Mouse (Mus musculus) brown adipose tissue, adult 24 weeks (tissue): ENCODE data around the gene Ccdc146. TPM values are rescaled to one million over a fixed set of nuclear protein-coding genes. Genes with fewer than 3 reads are reported as not detected.
A peak's percentile ranks its signal among the peaks of the same experiment; 100 is the strongest.

ENCODE experiments used
- H3K27ac ChIP-seq: fragments of 200-500 bp; replicated peaks from 2 replicates; pipeline ENCODE4 v1.5.1; 2012; ENCODE audit warnings: low read depth, mild to moderate bottlenecking, low read length
- H3K4me1 ChIP-seq: fragments of 200-500 bp; 2 replicates; pipeline ENCODE4 v1.6.1; 2012; ENCODE audit warnings: low read length, mixed read lengths; ENCODE audit not compliant: control insufficient read depth, insufficient read depth, insufficient read length
- H3K4me3 ChIP-seq: fragments of 200-500 bp; 2 replicates; pipeline ENCODE4 v1.5.1; 2012; ENCODE audit warnings: low read depth, mild to moderate bottlenecking, low read length, moderate library complexity; ENCODE audit not compliant: insufficient read depth
- polyA plus RNA-seq: library from polyadenylated mRNA; stranded (reverse); fragments of >200 nt; gene quantifications from 2 replicates; pipeline ENCODE4 v1.2.4, GENCODE M21; 2012; ENCODE audit not compliant: missing spikeins, insufficient read depth, insufficient read length

Ccdc146 gene
- polyA plus RNA-seq, 1 experiment: not detected

- Histone ChIP-seq H3K4me3 (no peak overlapping the region), H3K27ac (peak overlapping the region; percentile 49; the same call in 1 of the 2 replicates), H3K4me1 (no peaks in the 10 kb centered on the region)
Measured at GRCm38 (mm10) chr5:21411261-21411666, 13.2 kb downstream of the Ccdc146 start.

- no peak overlapping the region for H3K4me3 ChIP-seq
- H3K27ac ChIP-seq: no peak overlapping the region
- H3K4me1 ChIP-seq: no peaks in the 10 kb centered on the region
Measured at GRCm38 (mm10) chr5:21395205-21395840, 29.2 kb downstream of the Ccdc146 start.

GRCm38 (mm10) chr5:21394562-21394961, 29.9 kb downstream of the Ccdc146 start:
- H3K4me1 ChIP-seq: no peaks in the 10 kb centered on the region
- no peak overlapping the region for H3K27ac ChIP-seq
- no peak overlapping the region for H3K4me3 ChIP-seq

GRCm38 (mm10) chr5:21391616-21392384, 32.7 kb downstream of the Ccdc146 start:
- no peaks in the 10 kb centered on the region for H3K4me1 ChIP-seq
- H3K4me3 ChIP-seq: no peak overlapping the region
- H3K27ac ChIP-seq: no peak overlapping the region

GRCm38 (mm10) chr5:21388855-21389254, 35.6 kb downstream of the Ccdc146 start:
- H3K27ac ChIP-seq: no peak overlapping the region

GRCm38 (mm10) chr5:21387340-21387739, 37.1 kb downstream of the Ccdc146 start:
- H3K27ac ChIP-seq: no peak overlapping the region
- no peak overlapping the region for H3K4me3 ChIP-seq
- peaks cover 5% of the 10 kb centered on the region; the same call in 1 of the 2 replicates for H3K4me1 ChIP-seq

More at GRCm38 (mm10) chr5:21388855-21389254, 35.6 kb downstream of the Ccdc146 start:
- Histone ChIP-seq H3K4me3 (no peak overlapping the region), H3K4me1 (peaks cover 2% of the 10 kb centered on the region; the same call in 1 of the 2 replicates)

- Histone ChIP-seq H3K4me3 (no peak overlapping the region), H3K4me1 (peaks cover 5% of the 10 kb centered on the region; the same call in 1 of the 2 replicates)
Measured at GRCm38 (mm10) chr5:21386432-21386831, 38.0 kb downstream of the Ccdc146 start.

GRCm38 (mm10) chr5:21384976-21385375, 39.5 kb downstream of the Ccdc146 start:
- Histone ChIP-seq H3K4me1 (peaks cover 5% of the 10 kb centered on the region; the same call in 1 of the 2 replicates), H3K4me3 (no peak overlapping the region), H3K27ac (no peak overlapping the region)

More at GRCm38 (mm10) chr5:21386432-21386831, 38.0 kb downstream of the Ccdc146 start:
- no peak overlapping the region; the same call in 1 of the 2 replicates for H3K27ac ChIP-seq

- H3K27ac ChIP-seq: no peak overlapping the region
- H3K4me1 ChIP-seq: peaks cover 5% of the 10 kb centered on the region; the same call in 1 of the 2 replicates
- H3K4me3 ChIP-seq: no peak overlapping the region
Measured at GRCm38 (mm10) chr5:21384252-21384960, 40.1 kb downstream of the Ccdc146 start.

GRCm38 (mm10) chr5:21383392-21384251, 40.9 kb downstream of the Ccdc146 start:
- no peak overlapping the region for H3K27ac ChIP-seq
- H3K4me3 ChIP-seq: no peak overlapping the region
- peaks cover 8% of the 10 kb centered on the region for H3K4me1 ChIP-seq

- H3K27ac ChIP-seq: no peak overlapping the region
- no peak overlapping the region for H3K4me3 ChIP-seq
- peaks cover 8% of the 10 kb centered on the region for H3K4me1 ChIP-seq
Measured at GRCm38 (mm10) chr5:21382678-21383077, 41.8 kb downstream of the Ccdc146 start.

GRCm38 (mm10) chr5:21381986-21382385, 42.5 kb downstream of the Ccdc146 start:
- Histone ChIP-seq H3K4me3 (no peak overlapping the region), H3K4me1 (peaks cover 8% of the 10 kb centered on the region), H3K27ac (no peak overlapping the region)

GRCm38 (mm10) chr5:21378397-21378796, 46.1 kb downstream of the Ccdc146 start:
- Histone ChIP-seq H3K4me3 (no peak overlapping the region), H3K27ac (no peak overlapping the region), H3K4me1 (peaks cover 4% of the 10 kb centered on the region; the same call in 1 of the 2 replicates)

GRCm38 (mm10) chr5:21376935-21377334, 47.5 kb downstream of the Ccdc146 start:
- Histone ChIP-seq H3K4me1 (peaks cover 3% of the 10 kb centered on the region; the same call in 1 of the 2 replicates), H3K4me3 (no peak overlapping the region), H3K27ac (no peak overlapping the region)
